Mouse (Mus musculus): ENCODE data around the gene Bfsp2. TPM values are rescaled to one million over a fixed set of nuclear protein-coding genes. Genes with fewer than 3 reads are reported as not detected.

Bfsp2 gene
- total RNA-seq, 1 experiment from 2014 or later: not detected

GRCm38 (mm10) chr9:103382989-103383388 is 97.2 kb downstream of the Bfsp2 start:
- no peak for DNase-seq

- DNase-seq: no peak
Measured at GRCm38 (mm10) chr9:103380566-103380965, 99.7 kb downstream of the Bfsp2 start.

GRCm38 (mm10) chr9:103379199-103379598 is 101.0 kb downstream of the Bfsp2 start:
- no peak for DNase-seq

- no peak for DNase-seq
Measured at GRCm38 (mm10) chr9:103378686-103379085, 101.5 kb downstream of the Bfsp2 start.

GRCm38 (mm10) chr9:103376346-103377320 is 103.6 kb downstream of the Bfsp2 start:
- no peak for DNase-seq

Other genes starting within 250 kb of the Bfsp2 start
- 247 and 3,461 TPM in 2 replicates for gene Trf, start 250.0 kb downstream of the Bfsp2 start, total RNA-seq (2021)
- 3.2 and 39.5 TPM in 2 replicates for gene 1300017J02Rik, start 175.3 kb downstream of the Bfsp2 start, total RNA-seq (2021)
- 41.9 and 47.4 TPM in 2 replicates for gene Topbp1, start 175.2 kb downstream of the Bfsp2 start, total RNA-seq (2021)
- gene Cdv3, start 114.6 kb downstream of the Bfsp2 start, total RNA-seq (2021): 193 and 208 TPM in 2 replicates